Mouse (Mus musculus) MEL (cell line): ENCODE measurements around the gene Srsf2.

Experiments
- CTCF ChIP-seq, 3 experiments: IDR thresholded peaks in 2 of 3; conservative IDR thresholded peaks in 1 of 3; 2 replicates each; pipeline ENCODE4 v1.5.1; 2011 to 2012; ENCODE audit warnings: low read length in 3 of 3, low read depth in 2 of 3, mild to moderate bottlenecking in 2 of 3, improper control_type of control experiment in 1 of 3, inconsistent platforms in 1 of 3, mixed read lengths in 1 of 3, moderate library complexity in 1 of 3; ENCODE audit not compliant: control insufficient read depth in 1 of 3, insufficient read depth in 1 of 3, poor library complexity in 1 of 3, severe bottlenecking in 1 of 3
- E2F4 ChIP-seq: IDR thresholded peaks from 2 replicates; pipeline ENCODE4 v1.6.1; 2011; ENCODE audit warnings: low read depth, low read length, improper control_type of control experiment, borderline replicate concordance
- HCFC1 ChIP-seq: IDR thresholded peaks from 2 replicates; pipeline ENCODE4 v1.6.1; 2012; ENCODE audit warnings: low read depth, mild to moderate bottlenecking, inconsistent platforms, low read length, improper control_type of control experiment, moderate library complexity
- NRF1 ChIP-seq: IDR thresholded peaks from 2 replicates; pipeline ENCODE4 v1.6.1; 2014; ENCODE audit warnings: low read depth, mild to moderate bottlenecking, inconsistent platforms, low read length, improper control_type of control experiment, moderate library complexity; ENCODE audit not compliant: poor library complexity, insufficient read depth, severe bottlenecking
- POLR2A ChIP-seq, 2 experiments: IDR thresholded peaks; 2 replicates each; pipeline ENCODE4 v1.6.1; 2011 to 2012; ENCODE audit warnings: low read length in 2 of 2, mild to moderate bottlenecking in 2 of 2, control low read depth in 1 of 2, improper control_type of control experiment in 1 of 2, low read depth in 1 of 2, moderate library complexity in 1 of 2; ENCODE audit not compliant: control insufficient read depth in 1 of 2, insufficient read depth in 1 of 2, poor library complexity in 1 of 2
- SIN3A ChIP-seq: IDR thresholded peaks from 2 replicates; pipeline ENCODE4 v1.6.1; 2012; ENCODE audit warnings: low read length, improper control_type of control experiment, inconsistent platforms
- TCF12 ChIP-seq: IDR thresholded peaks from 2 replicates; pipeline ENCODE4 v1.6.1; 2014; ENCODE audit warnings: low read depth, mild to moderate bottlenecking, inconsistent platforms, low read length, improper control_type of control experiment, moderate library complexity

GRCm38 (mm10) chr11:116826550-116827504 is 26.1 kb downstream of the Srsf2 start:
- no peak for TF ChIP-seq HCFC1
- no peak for TF ChIP-seq CTCF (IDR thresholded peaks at IDR 0.05 in 2 of 3, conservative IDR thresholded peaks at IDR 0.05 in 1 of 3; ENCODE audit: control insufficient read depth in 1 of 3, insufficient read depth in 1 of 3, low read depth in 2 of 3, low read length in 3 of 3, poor library complexity in 1 of 3, severe bottlenecking in 1 of 3)
- no peak for TF ChIP-seq SIN3A
- no peak for TF ChIP-seq NRF1
- TF ChIP-seq POLR2A (IDR thresholded peaks at IDR 0.05; ENCODE audit: control insufficient read depth in 1 of 2, insufficient read depth in 1 of 2, low read depth in 1 of 2, low read length in 2 of 2, poor library complexity in 1 of 2): no peak
- no peak for TF ChIP-seq TCF12
- TF ChIP-seq E2F4: no peak
